Mouse (Mus musculus) stomach, embryonic 15.5 days (tissue): ENCODE data around the gene Alcam. TPM values are rescaled to one million over a fixed set of nuclear protein-coding genes. Genes with fewer than 3 reads are reported as not detected.

Experiments
- ATAC-seq: fragments of 200-750 bp; cut with Nextera tagmentation; 2 replicates; pipeline ENCODE4 v1.8.0; 2017; ENCODE audit warnings: low read depth, moderate number of reproducible peaks, moderate TSS enrichment; ENCODE audit not compliant: insufficient read depth, low FRiP score
- H3K27ac ChIP-seq: fragments of 300-500 bp; sonication (generic); 2 replicates; pipeline ENCODE4 v1.5.1; 2015; ENCODE audit warnings: mild to moderate bottlenecking, inconsistent platforms
- H3K27me3 ChIP-seq: fragments of 300-500 bp; sonication (generic); replicated peaks from 2 replicates; pipeline ENCODE4 v1.6.1; 2015; ENCODE audit warnings: inconsistent platforms
- H3K36me3 ChIP-seq: fragments of 300-500 bp; sonication (generic); 2 replicates; pipeline ENCODE4 v1.6.1; 2015; ENCODE audit warnings: inconsistent platforms
- H3K4me1 ChIP-seq: fragments of 300-500 bp; sonication (generic); 2 replicates; pipeline ENCODE4 v1.6.1; 2015; ENCODE audit warnings: inconsistent platforms
- H3K4me2 ChIP-seq: fragments of 300-500 bp; sonication (generic); 2 replicates; pipeline ENCODE4 v1.6.1; 2015; ENCODE audit warnings: mild to moderate bottlenecking, inconsistent platforms
- H3K4me3 ChIP-seq: fragments of 300-500 bp; sonication (generic); replicated peaks from 2 replicates; pipeline ENCODE4 v1.5.1; 2015; ENCODE audit warnings: inconsistent platforms
- H3K9ac ChIP-seq: fragments of 300-500 bp; sonication (generic); 2 replicates; pipeline ENCODE4 v1.6.1; 2015; ENCODE audit warnings: inconsistent platforms
- H3K9me3 ChIP-seq: fragments of 300-500 bp; sonication (generic); 2 replicates; pipeline ENCODE4 v1.6.1; 2016; ENCODE audit warnings: inconsistent platforms
- WGBS: fragments of 180-500 bp; shearing (Covaris S2); methylation state at CpG from one replicate; pipeline ENCODE4 v1.1.7; 2015; 5-methylcytosine and 5-hydroxymethylcytosine counted together
- polyA plus RNA-seq: library from polyadenylated mRNA; unstranded; fragments of >200 nt; fragmentation: Nextera tagmentation; extraction: Ambion mirVana; gene quantifications from 2 replicates; pipeline ENCODE4 v1.2.1, GENCODE M21; 2015

The Alcam gene
- polyA plus RNA-seq, 1 experiment from 2014 or later, result 43.4 TPM

- ATAC-seq, result no peak; the same call in 1 of the 2 replicates
- Histone ChIP-seq H3K4me3 (no peak overlapping the region), H3K9ac (no peak overlapping the region), H3K4me1 (no peaks in the 10 kb centered on the region), H3K9me3 (no peaks in the 10 kb centered on the region), H3K27me3 (no peaks in the 10 kb centered on the region), H3K27ac (no peak overlapping the region), H3K36me3 (no peaks in the 10 kb centered on the region), H3K4me2 (no peak overlapping the region)
- 48% methylated on average over 6 of the region's 6 CpGs for WGBS
Observed at GRCm38 (mm10) chr16:52439007-52439406, 14.9 kb downstream of the Alcam start.

- Histone ChIP-seq H3K4me1 (no peaks in the 10 kb centered on the region), H3K27ac (no peak overlapping the region), H3K27me3 (no peaks in the 10 kb centered on the region), H3K36me3 (no peaks in the 10 kb centered on the region), H3K4me3 (no peak overlapping the region), H3K9ac (no peak overlapping the region), H3K9me3 (no peaks in the 10 kb centered on the region), H3K4me2 (no peak overlapping the region)
- 34% methylated on average over 6 of the region's 6 CpGs for WGBS
- ATAC-seq, result peak; percentile 43; the same call in 1 of the 2 replicates
Observed at GRCm38 (mm10) chr16:52438216-52438904, 15.5 kb downstream of the Alcam start.

- H3K27ac ChIP-seq, result no peak overlapping the region
- no peak overlapping the region for H3K9ac ChIP-seq
- no peak overlapping the region for H3K4me3 ChIP-seq
- H3K27me3 ChIP-seq, result no peaks in the 10 kb centered on the region
- H3K9me3 ChIP-seq, result no peaks in the 10 kb centered on the region
- no peak overlapping the region for H3K4me2 ChIP-seq
- ATAC-seq, result no peak
- no peaks in the 10 kb centered on the region for H3K4me1 ChIP-seq
- no peaks in the 10 kb centered on the region for H3K36me3 ChIP-seq
- WGBS, result 41% methylated on average over 11 of the region's 11 CpGs
Observed at GRCm38 (mm10) chr16:52433189-52433588, 20.7 kb downstream of the Alcam start.

GRCm38 (mm10) chr16:52432072-52432471 is 21.8 kb downstream of the Alcam start:
- Histone ChIP-seq H3K4me1 (no peaks in the 10 kb centered on the region), H3K27ac (no peak overlapping the region), H3K9me3 (no peaks in the 10 kb centered on the region), H3K4me3 (no peak overlapping the region), H3K36me3 (no peaks in the 10 kb centered on the region), H3K9ac (no peak overlapping the region), H3K27me3 (no peaks in the 10 kb centered on the region), H3K4me2 (no peak overlapping the region)
- ATAC-seq, result no peak
- 56% methylated on average over 1 of the region's 1 CpGs for WGBS

DNA sequence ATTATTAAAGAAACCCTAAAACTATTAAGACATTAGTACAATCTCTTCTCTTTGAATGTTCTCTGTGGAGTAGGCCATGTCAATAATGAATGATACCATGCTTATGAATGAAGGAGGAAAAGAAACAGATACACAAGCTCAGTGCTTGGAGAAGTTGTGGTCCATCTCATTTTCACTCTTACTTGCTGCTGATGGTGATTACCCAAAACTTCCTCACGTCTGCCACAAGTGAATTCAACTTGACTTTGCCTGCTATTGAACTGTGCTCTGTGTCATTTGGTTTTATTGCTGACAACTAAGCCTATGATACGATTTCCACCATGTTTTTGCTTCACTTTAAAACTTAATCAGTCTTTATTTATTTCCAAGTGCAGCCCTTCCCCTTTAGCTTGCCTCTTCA is 22.3 kb downstream of the Alcam start:
- no peak overlapping the region for H3K4me3 ChIP-seq
- no peaks in the 10 kb centered on the region for H3K4me1 ChIP-seq
- no peak for ATAC-seq
- no peak overlapping the region for H3K4me2 ChIP-seq
- H3K9ac ChIP-seq, result no peak overlapping the region
- no peaks in the 10 kb centered on the region for H3K36me3 ChIP-seq
- 82% methylated on average over 2 of the region's 2 CpGs for WGBS
- H3K27me3 ChIP-seq, result no peaks in the 10 kb centered on the region
- no peak overlapping the region for H3K27ac ChIP-seq
- no peaks in the 10 kb centered on the region for H3K9me3 ChIP-seq

DNA sequence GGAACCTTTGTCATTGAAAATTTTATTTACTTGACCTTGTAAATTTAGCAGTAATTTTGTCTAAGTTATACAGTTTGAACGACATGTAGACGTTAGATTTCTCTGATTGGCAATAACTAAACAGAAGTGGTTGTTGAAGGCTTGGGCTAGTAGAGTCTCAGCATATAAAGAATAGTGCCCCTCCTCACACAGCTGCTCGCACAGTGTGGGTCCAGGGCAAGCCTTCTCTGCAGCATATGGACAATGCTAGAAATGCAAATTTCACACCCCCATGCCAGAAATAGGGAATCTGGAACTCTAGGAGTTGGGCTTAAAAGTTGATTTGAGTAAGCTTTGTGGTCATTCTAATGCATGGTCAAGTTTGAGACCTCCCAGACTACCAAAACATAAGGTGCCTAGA is 23.8 kb downstream of the Alcam start:
- 59% methylated on average over 3 of the region's 3 CpGs for WGBS
- Histone ChIP-seq H3K9ac (no peak overlapping the region), H3K27ac (no peak overlapping the region), H3K27me3 (no peaks in the 10 kb centered on the region), H3K4me2 (no peak overlapping the region), H3K36me3 (no peaks in the 10 kb centered on the region), H3K4me3 (no peak overlapping the region), H3K9me3 (no peaks in the 10 kb centered on the region), H3K4me1 (no peaks in the 10 kb centered on the region)
- ATAC-seq, result no peak

- Histone ChIP-seq H3K27ac (no peak overlapping the region), H3K9me3 (no peaks in the 10 kb centered on the region), H3K4me3 (no peak overlapping the region), H3K27me3 (no peaks in the 10 kb centered on the region), H3K4me2 (no peak overlapping the region), H3K36me3 (no peaks in the 10 kb centered on the region), H3K4me1 (no peaks in the 10 kb centered on the region), H3K9ac (no peak overlapping the region)
- no peak for ATAC-seq
Observed at GRCm38 (mm10) chr16:52429661-52430060, 24.2 kb downstream of the Alcam start.

DNA sequence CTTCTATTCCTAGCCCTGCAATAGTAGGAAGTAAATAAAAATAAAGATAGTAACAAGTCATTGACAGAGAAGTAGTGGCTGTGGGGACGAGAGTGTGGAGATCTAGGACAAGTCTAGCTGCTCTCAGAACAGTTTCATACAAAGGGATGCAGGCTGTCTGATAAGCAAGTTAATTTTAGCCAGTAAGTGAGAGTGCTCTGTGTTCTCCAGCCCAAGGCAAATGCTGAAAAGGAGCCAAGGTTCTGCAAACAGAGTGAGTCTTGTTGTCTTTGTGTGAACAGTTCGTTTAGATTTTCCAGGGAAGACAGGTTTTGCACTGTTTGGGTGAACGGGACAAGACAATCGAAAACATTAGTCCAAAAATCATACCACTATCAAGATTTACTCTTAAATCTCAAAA is 25.4 kb downstream of the Alcam start:
- H3K27ac ChIP-seq, result no peak overlapping the region
- no peaks in the 10 kb centered on the region for H3K4me1 ChIP-seq
- ATAC-seq, result no peak
- no peaks in the 10 kb centered on the region for H3K27me3 ChIP-seq
- no peaks in the 10 kb centered on the region for H3K9me3 ChIP-seq
- 45% methylated on average over 4 of the region's 4 CpGs for WGBS
- H3K9ac ChIP-seq, result no peak overlapping the region
- H3K4me3 ChIP-seq, result no peak overlapping the region
- H3K36me3 ChIP-seq, result no peaks in the 10 kb centered on the region
- H3K4me2 ChIP-seq, result no peak overlapping the region

DNA sequence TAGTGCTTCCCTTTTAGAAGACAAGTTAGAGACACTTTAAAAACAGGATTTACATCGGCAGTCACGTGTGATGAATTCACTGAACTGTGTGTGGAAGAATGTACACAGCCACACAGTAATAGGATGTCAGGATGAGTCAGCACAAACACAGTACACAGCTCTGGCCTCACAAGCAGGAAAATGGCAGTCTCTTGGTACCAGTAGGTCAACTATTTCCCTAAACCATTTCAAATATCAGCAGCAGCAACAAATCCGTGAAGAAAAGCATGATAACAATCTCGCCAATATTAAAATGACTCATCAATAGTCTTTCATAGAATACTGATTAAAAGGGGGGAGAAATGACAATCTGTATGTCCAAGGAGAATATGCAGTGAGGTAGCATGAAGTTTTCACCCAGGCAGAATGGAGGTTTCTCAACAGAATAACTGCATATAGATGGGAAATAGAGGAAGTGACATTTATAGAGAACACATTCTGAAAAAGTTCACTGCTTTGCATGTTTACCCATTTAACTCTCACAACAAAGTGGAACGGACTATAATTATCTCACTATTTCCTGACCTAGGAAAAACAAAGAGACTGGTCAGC is 35.2 kb downstream of the Alcam start:
- no peak for ATAC-seq
- H3K27me3 ChIP-seq, result no peaks in the 10 kb centered on the region
- 53% methylated on average over 5 of the region's 5 CpGs for WGBS
- H3K4me1 ChIP-seq, result no peaks in the 10 kb centered on the region
- H3K4me2 ChIP-seq, result no peak overlapping the region
- H3K36me3 ChIP-seq, result no peaks in the 10 kb centered on the region
- H3K4me3 ChIP-seq, result no peak overlapping the region
- no peak overlapping the region for H3K27ac ChIP-seq
- no peaks in the 10 kb centered on the region for H3K9me3 ChIP-seq
- H3K9ac ChIP-seq, result no peak overlapping the region

- Histone ChIP-seq H3K9ac (no peak overlapping the region), H3K4me3 (no peak overlapping the region), H3K4me2 (no peak overlapping the region), H3K4me1 (no peaks in the 10 kb centered on the region), H3K27me3 (no peaks in the 10 kb centered on the region), H3K9me3 (no peaks in the 10 kb centered on the region), H3K27ac (no peak overlapping the region), H3K36me3 (no peaks in the 10 kb centered on the region)
- no peak for ATAC-seq
- 78% methylated on average over 5 of the region's 5 CpGs for WGBS
Observed at GRCm38 (mm10) chr16:52417982-52418381, 35.9 kb downstream of the Alcam start.

DNA sequence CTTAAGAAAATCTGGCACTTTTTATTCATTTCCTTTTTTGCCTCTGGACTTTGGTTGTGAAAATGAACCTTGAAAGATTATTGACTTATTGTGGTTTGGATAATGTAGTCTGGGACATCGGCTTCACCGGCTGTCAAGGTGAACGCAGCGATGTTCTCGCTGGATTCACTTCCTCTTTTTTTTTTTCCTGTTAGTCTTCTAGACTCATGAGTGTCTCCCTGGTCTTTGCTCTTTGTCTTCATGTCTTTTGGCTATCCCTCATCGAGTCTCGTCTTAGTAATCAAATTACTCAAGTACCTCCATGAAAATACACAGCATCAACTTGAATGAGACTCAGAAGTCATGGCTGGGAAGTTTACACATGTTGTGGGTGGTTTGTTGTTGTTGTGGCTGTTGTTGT is 36.7 kb downstream of the Alcam start:
- H3K27ac ChIP-seq, result no peak overlapping the region
- no peak overlapping the region for H3K9ac ChIP-seq
- 79% methylated on average over 7 of the region's 7 CpGs for WGBS
- H3K4me2 ChIP-seq, result no peak overlapping the region
- no peaks in the 10 kb centered on the region for H3K36me3 ChIP-seq
- no peaks in the 10 kb centered on the region for H3K27me3 ChIP-seq
- H3K4me1 ChIP-seq, result no peaks in the 10 kb centered on the region
- no peak overlapping the region for H3K4me3 ChIP-seq
- no peaks in the 10 kb centered on the region for H3K9me3 ChIP-seq
- no peak for ATAC-seq

DNA sequence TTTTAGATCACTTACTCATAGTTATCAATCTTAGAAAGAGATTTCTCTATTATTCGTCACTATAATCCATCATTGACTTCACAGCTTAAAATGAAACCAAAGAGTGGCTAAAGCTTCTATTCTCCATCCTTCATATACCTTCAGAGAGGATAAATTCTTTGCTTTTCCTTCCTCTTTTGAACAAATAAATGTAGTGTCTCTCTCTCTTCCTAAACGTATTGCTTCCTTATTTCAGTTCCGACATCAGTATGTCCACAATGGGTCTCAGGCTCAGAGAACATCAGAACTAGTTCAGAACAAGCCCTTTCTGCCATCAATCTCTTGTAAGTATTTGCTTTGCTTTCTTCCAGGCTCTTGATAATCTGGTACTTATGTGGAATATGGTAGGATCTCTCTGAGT is 40.2 kb downstream of the Alcam start:
- WGBS, result 78% methylated on average over 3 of the region's 3 CpGs
- no peaks in the 10 kb centered on the region for H3K9me3 ChIP-seq
- H3K4me2 ChIP-seq, result no peak overlapping the region
- H3K36me3 ChIP-seq, result no peaks in the 10 kb centered on the region
- no peak overlapping the region for H3K4me3 ChIP-seq
- no peak overlapping the region for H3K27ac ChIP-seq
- no peaks in the 10 kb centered on the region for H3K27me3 ChIP-seq
- no peaks in the 10 kb centered on the region for H3K4me1 ChIP-seq
- no peak for ATAC-seq
- H3K9ac ChIP-seq, result no peak overlapping the region

DNA sequence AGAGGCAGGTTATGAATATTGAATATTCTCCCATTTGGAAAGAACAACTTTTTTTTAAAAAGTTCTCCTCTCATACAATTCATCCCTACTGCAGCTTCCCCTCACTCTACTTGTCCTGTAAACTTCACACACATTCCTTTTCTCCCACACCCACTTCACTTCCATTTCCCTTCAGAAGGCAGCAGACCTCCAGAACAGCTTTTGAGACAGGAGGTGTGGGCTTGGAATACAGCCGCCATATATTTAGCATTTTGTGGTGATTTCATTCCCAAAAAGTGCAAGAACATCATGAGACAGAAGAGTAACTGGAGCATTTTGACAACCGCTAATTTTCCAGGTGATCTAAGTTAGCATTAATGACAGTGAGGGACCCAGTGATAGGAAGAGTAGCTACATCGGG is 47.8 kb downstream of the Alcam start:
- no peak overlapping the region for H3K27ac ChIP-seq
- no peak for ATAC-seq
- H3K4me1 ChIP-seq, result no peaks in the 10 kb centered on the region
- H3K36me3 ChIP-seq, result no peaks in the 10 kb centered on the region
- no peak overlapping the region for H3K4me3 ChIP-seq
- H3K4me2 ChIP-seq, result no peak overlapping the region
- H3K9ac ChIP-seq, result no peak overlapping the region
- 90% methylated on average over 3 of the region's 3 CpGs for WGBS
- H3K27me3 ChIP-seq, result no peaks in the 10 kb centered on the region
- H3K9me3 ChIP-seq, result no peaks in the 10 kb centered on the region
